Mouse (Mus musculus) midbrain, embryonic 10.5 days (tissue): ENCODE data around the gene Sqstm1. TPM values are rescaled to one million over a fixed set of nuclear protein-coding genes. Genes with fewer than 3 reads are reported as not detected.
A peak's percentile ranks its signal among the peaks of the same experiment; 100 is the strongest.

Experiments
- DNase-seq: peaks from one replicate; pipeline ENCODE4 v3.0.0-alpha.2; 2017; ENCODE audit warnings: low spot score
- H3K27ac ChIP-seq: fragments of 300-500 bp; sonication (generic); replicated peaks from 2 replicates; pipeline ENCODE4 v1.5.1; 2016; ENCODE audit warnings: mild to moderate bottlenecking
- H3K27me3 ChIP-seq: fragments of 300-500 bp; sonication (generic); 2 replicates; pipeline ENCODE4 v1.6.1; 2016; ENCODE audit warnings: low read depth, mild to moderate bottlenecking; ENCODE audit not compliant: poor library complexity, severe bottlenecking
- H3K36me3 ChIP-seq: fragments of 300-500 bp; sonication (generic); 2 replicates; pipeline ENCODE4 v1.6.1; 2016; ENCODE audit warnings: mild to moderate bottlenecking, moderate library complexity
- H3K4me1 ChIP-seq: fragments of 300-500 bp; sonication (generic); 2 replicates; pipeline ENCODE4 v1.6.1; 2016
- H3K4me3 ChIP-seq: fragments of 300-500 bp; sonication (generic); 2 replicates; pipeline ENCODE4 v1.5.1; 2016; ENCODE audit warnings: mild to moderate bottlenecking, moderate library complexity
- H3K9me3 ChIP-seq: fragments of 300-500 bp; sonication (generic); replicated peaks from 2 replicates; pipeline ENCODE4 v1.6.1; 2016; ENCODE audit warnings: mild to moderate bottlenecking
- WGBS: fragments of 180-500 bp; shearing (Covaris S2); methylation state at CpG from one replicate; pipeline ENCODE4 v1.1.7; 2016; 5-methylcytosine and 5-hydroxymethylcytosine counted together
- polyA plus RNA-seq: library from polyadenylated mRNA; unstranded; fragments of >200 nt; fragmentation: Nextera tagmentation; extraction: Ambion mirVana; gene quantifications from 2 replicates; pipeline ENCODE4 v1.2.1, GENCODE M21; 2016

Sqstm1 gene
- polyA plus RNA-seq, 1 experiment from 2014 or later, result 136 TPM

- peaks cover 53% of the 10 kb centered on the region for H3K27me3 ChIP-seq
- no peaks in the 10 kb centered on the region for H3K9me3 ChIP-seq
- H3K27ac ChIP-seq, result no peak overlapping the region
- no peak for DNase-seq
- peaks cover 21% of the 10 kb centered on the region for H3K4me1 ChIP-seq
- 94% methylated on average over 9 of the region's 9 CpGs for WGBS
- H3K36me3 ChIP-seq, result peaks cover 14% of the 10 kb centered on the region
- H3K4me3 ChIP-seq, result no peak overlapping the region
Measured at GRCm38 (mm10) chr11:50238821-50239791, 28.5 kb upstream of the Sqstm1 start.

GRCm38 (mm10) chr11:50238324-50238723 lies 27.7 kb upstream of the Sqstm1 start, which contains the start of gene Ltc4s:
TSS of gene Ltc4s (minus strand) at chr11:50238616.
- peaks cover 22% of the 10 kb centered on the region for H3K36me3 ChIP-seq
- no peak for DNase-seq
- H3K4me3 ChIP-seq, result peak within 1 kb of the TSS; percentile 77
- peaks cover 55% of the 10 kb centered on the region for H3K27me3 ChIP-seq
- H3K9me3 ChIP-seq, result no peaks in the 10 kb centered on the region
- no peak within 1 kb of the TSS for H3K27ac ChIP-seq
- H3K4me1 ChIP-seq, result peaks cover 21% of the 10 kb centered on the region
- 46% methylated on average over 10 of the region's 10 CpGs for WGBS

- WGBS, result 1% methylated on average over 66 of the region's 66 CpGs
Measured at GRCm38 (mm10) chr11:50236937-50237835, 26.6 kb upstream of the Sqstm1 start.

GRCm38 (mm10) chr11:50236540-50236936 lies 25.9 kb upstream of the Sqstm1 start:
- peaks cover 40% of the 10 kb centered on the region for H3K36me3 ChIP-seq
- peak overlapping the region; percentile 64 for H3K27ac ChIP-seq

More at GRCm38 (mm10) chr11:50236937-50237835, 26.6 kb upstream of the Sqstm1 start:
- no peak for DNase-seq
- peak overlapping the region; percentile 77 for H3K4me3 ChIP-seq
- peaks cover 21% of the 10 kb centered on the region for H3K4me1 ChIP-seq
- H3K36me3 ChIP-seq, result peaks cover 33% of the 10 kb centered on the region
- H3K27me3 ChIP-seq, result peaks cover 55% of the 10 kb centered on the region
- H3K9me3 ChIP-seq, result no peaks in the 10 kb centered on the region
- H3K27ac ChIP-seq, result peak overlapping the region; percentile 64; the same call in 1 of the 2 replicates

GRCm38 (mm10) chr11:50234606-50235005 lies 24.0 kb upstream of the Sqstm1 start:
- Histone ChIP-seq H3K36me3 (peaks cover 45% of the 10 kb centered on the region), H3K4me1 (peaks cover 37% of the 10 kb centered on the region), H3K4me3 (no peak overlapping the region), H3K9me3 (no peaks in the 10 kb centered on the region), H3K27me3 (peaks cover 68% of the 10 kb centered on the region), H3K27ac (no peak overlapping the region)
- no peak for DNase-seq
- WGBS, result 95% methylated on average over 25 of the region's 25 CpGs

More at GRCm38 (mm10) chr11:50236540-50236936, 25.9 kb upstream of the Sqstm1 start:
- under 1% methylated on average over 27 of the region's 27 CpGs for WGBS
- Histone ChIP-seq H3K4me1 (peaks cover 23% of the 10 kb centered on the region), H3K27me3 (peaks cover 55% of the 10 kb centered on the region), H3K9me3 (no peaks in the 10 kb centered on the region), H3K4me3 (peak overlapping the region; percentile 77)
- peak; percentile 87 for DNase-seq

- Histone ChIP-seq H3K27ac (no peak overlapping the region), H3K4me1 (peaks cover 44% of the 10 kb centered on the region), H3K36me3 (peaks cover 45% of the 10 kb centered on the region), H3K9me3 (no peaks in the 10 kb centered on the region), H3K4me3 (no peak overlapping the region), H3K27me3 (peaks cover 68% of the 10 kb centered on the region)
- DNase-seq, result no peak
- WGBS, result 86% methylated on average over 11 of the region's 11 CpGs
Measured at GRCm38 (mm10) chr11:50233993-50234392, 23.4 kb upstream of the Sqstm1 start.

- Histone ChIP-seq H3K4me1 (peaks cover 53% of the 10 kb centered on the region), H3K36me3 (peaks cover 45% of the 10 kb centered on the region), H3K27ac (no peak overlapping the region), H3K27me3 (peaks cover 67% of the 10 kb centered on the region), H3K9me3 (no peaks in the 10 kb centered on the region), H3K4me3 (no peak overlapping the region)
- 94% methylated on average over 13 of the region's 13 CpGs for WGBS
- no peak for DNase-seq
Measured at GRCm38 (mm10) chr11:50233022-50233421, 22.4 kb upstream of the Sqstm1 start.

GRCm38 (mm10) chr11:50231411-50231810 lies 20.8 kb upstream of the Sqstm1 start:
- DNase-seq, result no peak
- Histone ChIP-seq H3K27me3 (peaks cover 67% of the 10 kb centered on the region), H3K27ac (no peak overlapping the region), H3K4me3 (peak overlapping the region; percentile 41), H3K4me1 (peaks cover 57% of the 10 kb centered on the region), H3K36me3 (peaks cover 45% of the 10 kb centered on the region), H3K9me3 (no peaks in the 10 kb centered on the region)
- 15% methylated on average over 8 of the region's 8 CpGs for WGBS

GRCm38 (mm10) chr11:50230481-50231304 lies 20.1 kb upstream of the Sqstm1 start:
- DNase-seq, result no peak
- no peak overlapping the region for H3K27ac ChIP-seq
- WGBS, result 19% methylated on average over 45 of the region's 45 CpGs
- peaks cover 57% of the 10 kb centered on the region for H3K4me1 ChIP-seq
- peaks cover 45% of the 10 kb centered on the region for H3K36me3 ChIP-seq
- no peaks in the 10 kb centered on the region for H3K9me3 ChIP-seq
- peak overlapping the region; percentile 41 for H3K4me3 ChIP-seq
- H3K27me3 ChIP-seq, result peaks cover 66% of the 10 kb centered on the region

- WGBS, result 45% methylated on average over 7 of the region's 7 CpGs
- DNase-seq, result no peak
- Histone ChIP-seq H3K36me3 (peaks cover 33% of the 10 kb centered on the region), H3K27me3 (peaks cover 55% of the 10 kb centered on the region), H3K9me3 (no peaks in the 10 kb centered on the region), H3K27ac (0 out of 2 replicates have a peak overlapping the region, but pooled peaks have one; percentile 46), H3K4me1 (peaks cover 65% of the 10 kb centered on the region), H3K4me3 (0 out of 2 replicates have a peak overlapping the region, but pooled peaks have one; percentile 1)
Measured at GRCm38 (mm10) chr11:50229252-50229910, 18.8 kb upstream of the Sqstm1 start.

GRCm38 (mm10) chr11:50228772-50229171 lies 18.1 kb upstream of the Sqstm1 start:
- peaks cover 55% of the 10 kb centered on the region for H3K27me3 ChIP-seq
- no peak for DNase-seq
- H3K27ac ChIP-seq, result 0 out of 2 replicates have a peak overlapping the region, but pooled peaks have one; percentile 46
- H3K4me3 ChIP-seq, result peak overlapping the region; percentile 1; the same call in 1 of the 2 replicates
- 25% methylated on average over 3 of the region's 3 CpGs for WGBS
- peaks cover 71% of the 10 kb centered on the region for H3K4me1 ChIP-seq
- no peaks in the 10 kb centered on the region for H3K9me3 ChIP-seq
- peaks cover 27% of the 10 kb centered on the region for H3K36me3 ChIP-seq
